Mouse (Mus musculus) stomach, postnatal 0 days (tissue): ENCODE data around the gene Ccdc151. TPM values are rescaled to one million over a fixed set of nuclear protein-coding genes. Genes with fewer than 3 reads are reported as not detected.

Experiments
- ATAC-seq: fragments of 200-750 bp; cut with Nextera tagmentation; 2 replicates; pipeline ENCODE4 v1.8.0; 2017; ENCODE audit not compliant: low FRiP score, low TSS enrichment
- DNase-seq: peaks from one replicate; pipeline ENCODE4 v3.0.0-alpha.2; 2016; ENCODE audit warnings: low spot score
- H3K27ac ChIP-seq: fragments of 300-500 bp; sonication (generic); replicated peaks from 2 replicates; pipeline ENCODE4 v1.5.1; 2014; ENCODE audit warnings: mild to moderate bottlenecking, control low read depth
- H3K27me3 ChIP-seq: fragments of 300-500 bp; sonication (generic); 2 replicates; pipeline ENCODE4 v1.6.1; 2014; ENCODE audit warnings: low read length; ENCODE audit not compliant: control insufficient read depth, insufficient read depth
- H3K36me3 ChIP-seq: fragments of 300-500 bp; sonication (generic); 2 replicates; pipeline ENCODE4 v1.6.1; 2014; ENCODE audit warnings: low read length, mixed read lengths; ENCODE audit not compliant: control insufficient read depth, insufficient read depth
- H3K4me1 ChIP-seq: fragments of 300-500 bp; sonication (generic); replicated peaks from 2 replicates; pipeline ENCODE4 v1.6.1; 2014; ENCODE audit warnings: antibody characterized with exemption; ENCODE audit not compliant: control insufficient read depth, insufficient read depth
- H3K4me2 ChIP-seq: fragments of 300-500 bp; sonication (generic); replicated peaks from 2 replicates; pipeline ENCODE4 v1.6.1; 2014; ENCODE audit warnings: low read depth, mild to moderate bottlenecking, control low read depth, moderate library complexity
- H3K4me3 ChIP-seq: fragments of 300-500 bp; sonication (generic); 2 replicates; pipeline ENCODE4 v1.5.1; 2014; ENCODE audit warnings: low read depth, low read length, control low read depth
- H3K9ac ChIP-seq: fragments of 300-500 bp; sonication (generic); 2 replicates; pipeline ENCODE4 v1.6.1; 2014; ENCODE audit warnings: mild to moderate bottlenecking, low read length, control low read depth, mixed read lengths
- H3K9me3 ChIP-seq: fragments of 300-500 bp; sonication (generic); 2 replicates; pipeline ENCODE4 v1.6.1; 2016; ENCODE audit warnings: low read length; ENCODE audit not compliant: control insufficient read depth
- CTCF ChIP-seq: IDR thresholded peaks from 2 replicates; pipeline ENCODE4 v1.5.1; 2016; ENCODE audit warnings: antibody characterized with exemption, low read depth, mild to moderate bottlenecking, moderate library complexity
- EP300 ChIP-seq: optimal IDR thresholded peaks from 2 replicates; pipeline ENCODE3; 2016; ENCODE audit warnings: antibody characterized with exemption
- WGBS: fragments of 180-500 bp; shearing (Covaris S2); extraction: QIAGEN DNeasy Blood & Tissue Kit; methylation state at CpG from one replicate; pipeline ENCODE4 v1.1.7; 2014; 5-methylcytosine and 5-hydroxymethylcytosine counted together
- polyA plus RNA-seq: library from polyadenylated mRNA; unstranded; fragments of >200 nt; fragmentation: Nextera tagmentation; extraction: Ambion mirVana; gene quantifications from 2 replicates; pipeline ENCODE4 v1.2.1, GENCODE M21; 2015

Ccdc151 gene
- polyA plus RNA-seq, 1 experiment from 2014 or later = 0.07 TPM

GRCm38 (mm10) chr9:21989230-21990110 is 13.0 kb downstream of the Ccdc151 start, which contains the start of gene Rgl3:
Rgl3 (minus strand) TSS chr9:21989446.
- 0 out of 2 replicates have a peak, but pooled peaks cover 2% of the 10 kb centered on the region for H3K4me1 ChIP-seq
- no peak within 1 kb of the TSS for H3K27ac ChIP-seq
- WGBS = 3% methylated on average over 42 of the region's 42 CpGs
- no peaks in the 10 kb centered on the region; the same call in 1 of the 2 replicates for H3K27me3 ChIP-seq
- peak; percentile 67 for DNase-seq
- no peaks in the 10 kb centered on the region for H3K36me3 ChIP-seq
- peak within 1 kb of the TSS; percentile 56 for H3K4me2 ChIP-seq
- ATAC-seq = peak; percentile 28; the same call in 1 of the 2 replicates
- peak within 1 kb of the TSS; percentile 31 for H3K9ac ChIP-seq
- TF ChIP-seq CTCF = no peak
- TF ChIP-seq EP300 = no peak
- H3K9me3 ChIP-seq = no peaks in the 10 kb centered on the region
- peak within 1 kb of the TSS; percentile 52 for H3K4me3 ChIP-seq

GRCm38 (mm10) chr9:21988421-21989101 is 13.9 kb downstream of the Ccdc151 start:
- TF ChIP-seq CTCF = peak; percentile 27
- no peak for TF ChIP-seq EP300
- H3K4me2 ChIP-seq = peak overlapping the region; percentile 56
- H3K4me3 ChIP-seq = peak overlapping the region; percentile 52
- H3K9ac ChIP-seq = peak overlapping the region; percentile 31; the same call in 1 of the 2 replicates
- no peaks in the 10 kb centered on the region; the same call in 1 of the 2 replicates for H3K27me3 ChIP-seq
- no peaks in the 10 kb centered on the region for H3K36me3 ChIP-seq
- 2% methylated on average over 32 of the region's 32 CpGs for WGBS
- no peaks in the 10 kb centered on the region for H3K9me3 ChIP-seq
- ATAC-seq = peak; percentile 38
- peak; percentile 60 for DNase-seq
- H3K4me1 ChIP-seq = 0 out of 2 replicates have a peak, but pooled peaks cover 2% of the 10 kb centered on the region
- no peak overlapping the region for H3K27ac ChIP-seq

DNA sequence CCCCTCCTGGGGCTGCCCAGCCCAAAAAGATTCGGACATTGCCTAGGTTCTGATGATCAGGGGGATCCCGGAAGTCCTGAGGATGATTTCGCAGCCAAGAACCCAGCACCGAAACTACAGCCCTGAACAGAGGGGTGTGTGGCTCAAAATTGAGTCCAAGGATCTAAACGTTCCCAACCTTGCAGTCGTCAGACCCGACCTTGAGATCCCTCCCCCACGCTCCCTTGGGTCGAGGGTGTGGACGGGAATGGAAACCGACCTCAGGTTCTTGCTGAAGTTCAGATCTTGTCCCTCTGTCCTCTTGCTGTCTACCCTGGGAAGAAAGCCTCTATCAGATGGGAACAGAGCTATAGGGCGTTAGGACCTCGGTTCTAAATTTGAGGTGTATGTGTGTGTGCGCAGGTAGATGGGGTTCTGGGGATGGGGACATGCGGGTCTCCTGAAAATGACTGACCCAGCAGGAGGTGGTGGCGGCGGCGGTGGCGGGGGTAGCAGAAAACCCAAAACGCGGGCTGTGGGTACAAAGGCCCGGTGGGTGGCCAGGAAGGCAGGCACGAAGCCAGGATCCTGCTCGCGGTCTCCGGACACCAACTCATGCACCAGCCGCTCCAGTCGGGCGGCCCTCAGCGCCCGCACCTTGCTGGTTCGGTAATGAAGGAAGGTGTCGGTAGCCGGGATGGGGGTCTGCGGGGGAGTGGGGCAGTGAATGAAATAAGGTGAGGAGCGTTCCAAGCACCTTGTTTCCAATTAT is 14.7 kb downstream of the Ccdc151 start:
- no peaks in the 10 kb centered on the region for H3K9me3 ChIP-seq
- DNase-seq (no peak), ATAC-seq (no peak)
- H3K27ac ChIP-seq = no peak overlapping the region
- H3K36me3 ChIP-seq = no peaks in the 10 kb centered on the region
- peak overlapping the region; percentile 56 for H3K4me2 ChIP-seq
- WGBS = 14% methylated on average over 36 of the region's 36 CpGs
- H3K9ac ChIP-seq = no peak overlapping the region
- 0 out of 2 replicates have a peak, but pooled peaks cover 2% of the 10 kb centered on the region for H3K4me1 ChIP-seq
- H3K27me3 ChIP-seq = no peaks in the 10 kb centered on the region; the same call in 1 of the 2 replicates
- peak overlapping the region; percentile 52; the same call in 1 of the 2 replicates for H3K4me3 ChIP-seq
- no peak for TF ChIP-seq CTCF
- no peak for TF ChIP-seq EP300

DNA sequence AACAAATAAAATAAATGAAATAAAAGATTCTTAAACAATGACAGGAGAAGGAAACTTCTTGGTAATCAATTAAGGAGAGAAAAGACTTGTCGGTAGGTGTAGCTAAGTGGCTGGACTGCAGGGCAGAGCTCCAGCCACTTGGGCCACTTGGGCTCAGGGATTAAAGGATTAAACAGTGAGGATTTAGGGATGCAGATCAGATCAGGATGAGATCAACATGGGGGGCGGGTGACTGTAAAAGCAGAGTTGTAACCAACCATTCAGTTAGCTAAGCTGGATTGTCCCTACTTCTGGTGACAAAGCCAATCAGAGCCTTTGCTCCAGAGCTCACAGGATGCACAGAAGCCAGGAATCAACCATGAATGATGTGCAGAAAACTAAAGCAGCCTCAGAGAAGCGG is 18.5 kb downstream of the Ccdc151 start:
- ATAC-seq = no peak
- H3K9me3 ChIP-seq = no peaks in the 10 kb centered on the region
- no peaks in the 10 kb centered on the region for H3K27me3 ChIP-seq
- H3K4me1 ChIP-seq = no peaks in the 10 kb centered on the region
- TF ChIP-seq CTCF = no peak
- TF ChIP-seq EP300 = no peak
- no peaks in the 10 kb centered on the region for H3K36me3 ChIP-seq
- no peak overlapping the region for H3K4me3 ChIP-seq
- DNase-seq = no peak
- H3K9ac ChIP-seq = no peak overlapping the region
- WGBS = 38% methylated on average over 3 of the region's 3 CpGs
- no peak overlapping the region for H3K27ac ChIP-seq
- H3K4me2 ChIP-seq = no peak overlapping the region

- Histone ChIP-seq H3K9me3 (no peaks in the 10 kb centered on the region), H3K4me2 (no peak overlapping the region), H3K27ac (no peak overlapping the region), H3K4me1 (no peaks in the 10 kb centered on the region), H3K36me3 (no peaks in the 10 kb centered on the region), H3K4me3 (no peak overlapping the region), H3K27me3 (no peaks in the 10 kb centered on the region), H3K9ac (no peak overlapping the region)
- TF ChIP-seq CTCF = no peak
- TF ChIP-seq EP300 = no peak
- 86% methylated on average over 4 of the region's 4 CpGs for WGBS
- DNase-seq (no peak), ATAC-seq (no peak)
These were observed 23.9 kb downstream of the Ccdc151 start for GRCm38 (mm10) chr9:21978398-21979128.
